Mouse (Mus musculus) frontal cortex, adult (tissue): ENCODE results near the gene Hoxc9.

Experiments
- ATAC-seq: cut with Nextera tagmentation; 2 replicates; pipeline ENCODE4 v1.9.2; 2017; ENCODE audit warnings: mild to moderate bottlenecking, moderate library complexity, mixed read lengths; ENCODE audit not compliant: low TSS enrichment

Gene Hoxc9

GRCm38 (mm10) chr15:103021544-103021943, 45.3 kb downstream of the Hoxc9 start:
- ATAC-seq: no peak

DNA sequence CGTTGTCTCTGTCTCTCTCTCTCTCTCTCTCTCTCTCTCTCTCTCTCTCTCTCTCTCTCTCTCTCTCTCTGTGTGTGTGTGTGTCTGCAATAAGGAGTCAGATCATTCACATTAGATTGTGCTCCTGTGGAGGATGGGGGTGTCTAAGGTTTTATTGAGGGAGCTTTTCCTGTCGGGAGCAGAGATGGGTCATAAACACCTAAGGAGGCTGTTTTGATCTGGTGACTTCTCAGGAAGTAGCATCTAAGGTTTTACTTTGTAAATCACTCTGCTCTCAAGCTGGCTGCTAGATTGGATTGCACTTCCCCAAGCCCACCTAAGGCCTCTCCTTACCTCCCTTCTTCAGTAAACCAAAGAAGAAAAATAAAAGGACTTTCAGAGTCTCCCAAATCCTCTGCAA, 47.9 kb downstream of the Hoxc9 start:
- no peak for ATAC-seq

GRCm38 (mm10) chr15:103027266-103028235, 51.3 kb downstream of the Hoxc9 start:
- ATAC-seq: no peak

- ATAC-seq: no peak
Measured at GRCm38 (mm10) chr15:103028916-103029512, 52.8 kb downstream of the Hoxc9 start.

DNA sequence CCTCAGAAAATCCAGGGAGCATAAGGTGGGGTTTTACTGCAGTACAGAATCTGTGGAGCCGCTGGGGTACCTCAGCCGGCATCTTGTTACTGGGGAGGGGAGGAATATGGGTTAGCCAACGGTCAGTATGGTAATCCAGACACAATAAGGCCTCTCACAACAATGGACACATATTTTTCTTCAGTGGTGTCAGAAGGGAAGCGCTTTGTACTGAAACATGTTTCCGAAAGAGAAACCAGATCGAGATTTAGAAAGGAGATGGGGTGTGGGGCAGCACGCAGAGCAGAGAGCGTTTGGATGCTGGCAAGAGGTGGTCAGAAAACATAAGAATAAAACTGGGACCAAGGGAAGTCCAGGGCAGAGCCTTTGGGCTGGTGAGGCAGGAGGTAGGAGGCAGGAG, 53.9 kb downstream of the Hoxc9 start:
- no peak for ATAC-seq

DNA sequence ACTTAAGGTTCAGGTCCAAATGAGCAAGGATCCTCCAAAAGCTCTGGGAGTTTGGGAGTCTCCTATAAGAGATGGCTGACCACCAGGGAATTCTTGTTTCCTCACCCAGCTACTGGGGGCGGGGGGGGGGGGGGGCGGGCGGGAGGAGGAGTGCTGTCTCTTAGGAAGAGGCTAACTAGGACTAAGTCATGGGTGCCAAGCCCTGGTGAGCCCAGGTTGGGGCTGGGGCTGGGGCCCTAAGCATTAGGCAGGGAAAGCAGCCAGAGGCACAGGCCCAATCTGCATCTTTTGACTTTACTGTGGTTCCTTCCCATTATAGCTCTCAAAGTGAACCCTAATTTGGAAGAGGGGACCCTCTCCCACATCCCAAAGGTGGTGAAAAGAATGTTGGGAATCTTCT, 55.9 kb downstream of the Hoxc9 start:
- ATAC-seq: no peak

DNA sequence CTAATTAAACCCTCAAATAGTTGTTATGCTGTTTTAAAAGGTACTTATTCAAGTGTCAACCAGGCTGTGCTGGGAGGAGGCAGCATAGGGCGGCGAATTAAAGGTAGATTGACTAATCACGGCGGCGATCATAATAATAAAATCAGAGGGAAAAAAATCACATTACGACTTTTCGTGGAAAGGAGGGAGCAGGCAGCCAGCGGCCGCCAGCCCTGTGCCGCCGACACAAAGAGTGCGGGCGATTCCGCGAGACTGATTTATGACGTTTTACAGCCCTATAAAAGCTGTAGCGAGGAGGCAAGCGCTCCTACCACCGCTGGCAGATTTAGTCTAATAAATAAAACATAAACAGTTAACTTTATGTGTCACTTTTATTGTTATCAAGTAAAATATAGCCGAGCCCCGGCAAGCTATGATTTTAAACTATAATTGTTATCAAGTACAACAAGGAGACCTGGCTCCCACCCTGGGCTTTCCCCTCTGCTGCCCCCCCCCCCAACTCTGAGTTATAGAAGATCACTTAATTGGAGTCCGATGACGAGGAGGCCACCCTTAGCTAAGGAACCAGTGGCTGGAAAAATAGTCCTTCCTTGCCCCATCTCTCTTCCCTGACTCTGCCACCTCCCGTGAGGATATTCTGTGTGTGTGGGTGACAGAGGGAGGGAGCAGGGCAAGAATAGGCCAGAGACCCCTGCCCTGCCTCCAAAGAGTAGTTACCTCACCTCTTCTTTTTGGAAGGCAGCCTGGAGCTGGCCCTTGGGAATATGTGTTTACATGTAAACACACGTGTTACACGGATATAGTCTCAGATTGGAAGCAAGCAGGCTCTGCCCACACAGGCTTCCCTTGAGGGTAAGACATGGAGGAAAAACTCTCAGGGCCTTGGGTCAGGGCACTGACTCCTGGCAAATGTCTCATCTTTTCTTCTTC, 56.7 kb downstream of the Hoxc9 start:
- ATAC-seq: no peak

GRCm38 (mm10) chr15:103034043-103034806, 58.0 kb downstream of the Hoxc9 start:
- ATAC-seq: no peak
